Mouse (Mus musculus): ENCODE results near the gene Olfr12. TPM values are rescaled to one million over a fixed set of nuclear protein-coding genes. Genes with fewer than 3 reads are reported as not detected.

The Olfr12 gene
- polyA plus RNA-seq, 3 experiments from 2014 or later, result not detected

- peak; percentile 97 for ATAC-seq
Observed at GRCm38 (mm10) chr1:92641514-92642272, 24.1 kb downstream of the Olfr12 start, which contains the start of gene Cops9. Gene Cops9, minus strand, starts transcription at chr1:92641985.

- ATAC-seq, result no peak
Observed at GRCm38 (mm10) chr1:92643691-92644090, 26.1 kb downstream of the Olfr12 start.

GRCm38 (mm10) chr1:92644916-92645315 is 27.3 kb downstream of the Olfr12 start:
- no peak for ATAC-seq

GRCm38 (mm10) chr1:92646111-92646510 is 28.5 kb downstream of the Olfr12 start:
- no peak for ATAC-seq

- ATAC-seq, result no peak
Observed at GRCm38 (mm10) chr1:92646601-92647000, 29.0 kb downstream of the Olfr12 start.

GRCm38 (mm10) chr1:92647026-92647425 is 29.4 kb downstream of the Olfr12 start:
- no peak for ATAC-seq

GRCm38 (mm10) chr1:92647752-92648151 is 30.2 kb downstream of the Olfr12 start:
- peak; percentile 80 for ATAC-seq

GRCm38 (mm10) chr1:92648197-92648596 is 30.6 kb downstream of the Olfr12 start:
- peak; percentile 60 for ATAC-seq

GRCm38 (mm10) chr1:92648673-92649072 is 31.1 kb downstream of the Olfr12 start, which contains the start of gene Otos:
Gene Otos, minus strand, starts transcription at chr1:92648841.
- ATAC-seq, result peak; percentile 38

- no peak for ATAC-seq
Observed at GRCm38 (mm10) chr1:92651467-92651866, 33.9 kb downstream of the Olfr12 start.

- ATAC-seq, result no peak
Observed at GRCm38 (mm10) chr1:92653179-92653578, 35.6 kb downstream of the Olfr12 start.

- ATAC-seq, result no peak
Observed at GRCm38 (mm10) chr1:92654676-92655075, 37.1 kb downstream of the Olfr12 start.

GRCm38 (mm10) chr1:92657025-92657820 is 39.6 kb downstream of the Olfr12 start:
- ATAC-seq, result no peak

GRCm38 (mm10) chr1:92659392-92659791 is 41.8 kb downstream of the Olfr12 start:
- no peak for ATAC-seq

- ATAC-seq, result no peak
Observed at GRCm38 (mm10) chr1:92667106-92667505, 49.5 kb downstream of the Olfr12 start.

- ATAC-seq, result no peak
Observed at GRCm38 (mm10) chr1:92669430-92669829, 51.8 kb downstream of the Olfr12 start.

- ATAC-seq, result no peak
Observed at GRCm38 (mm10) chr1:92671326-92671725, 53.7 kb downstream of the Olfr12 start.

Other genes with a start within 250 kb of the Olfr12 start
- gene Ndufa10, start 143.9 kb upstream of the Olfr12 start, polyA plus RNA-seq (2017; shearing (Covaris generic)), result 100 to 1,000 TPM; 157 to 216 (median 180) TPM
- gene Olfr1416, start 132.7 kb upstream of the Olfr12 start, polyA plus RNA-seq (2017; shearing (Covaris generic)), result not detected
- gene Olfr1415, start 121.7 kb upstream of the Olfr12 start, polyA plus RNA-seq (2017; shearing (Covaris generic)), result not detected
- gene Olfr1414, start 99.1 kb upstream of the Olfr12 start, polyA plus RNA-seq (2017; shearing (Covaris generic)), result not detected
- gene Olfr1413, start 46.5 kb upstream of the Olfr12 start, polyA plus RNA-seq (2017; shearing (Covaris generic)), result not detected
- gene Olfr1412, start 32.0 kb upstream of the Olfr12 start, polyA plus RNA-seq (2017; shearing (Covaris generic)), result not detected
- not detected for gene Olfr1411, start 23.4 kb upstream of the Olfr12 start, polyA plus RNA-seq (2017; shearing (Covaris generic))
- not detected for gene Olfr1410, start 12.0 kb upstream of the Olfr12 start, polyA plus RNA-seq (2017; shearing (Covaris generic))
- 100 to 1,000 TPM; 205 to 272 (median 248) TPM for gene Cops9, start 24.2 kb downstream of the Olfr12 start, polyA plus RNA-seq (2017; shearing (Covaris generic))
- 1 to 10 TPM in 2 of 3 experiments, under 1 TPM in 1; 0.64 to 2.5 (median 1.7) TPM for gene Otos, start 31.1 kb downstream of the Olfr12 start, polyA plus RNA-seq (2017; shearing (Covaris generic))
- 1 to 10 TPM in 2 of 3 experiments, under 1 TPM in 1; 0.87 to 3.0 (median 2.8) TPM for gene Gpc1, start 213.9 kb downstream of the Olfr12 start, polyA plus RNA-seq (2017; shearing (Covaris generic))

All from inflammation-experienced regulatory T-cells, adult 6 months (primary cell).